Mouse (Mus musculus): ENCODE results near the gene Limch1.
A peak's percentile ranks its signal among the peaks of the same experiment; 100 is the strongest.

Limch1 gene

GRCm38 (mm10) chr5:66826844-66827243, 81.2 kb downstream of the Limch1 start:
- no peak for DNase-seq (ENCODE audit: low read depth, low spot score)

- no peak for DNase-seq (ENCODE audit: low read depth, low spot score)
Observed at GRCm38 (mm10) chr5:66829505-66829904, 83.9 kb downstream of the Limch1 start.

- DNase-seq (ENCODE audit: low read depth, low spot score), result no peak
Observed at GRCm38 (mm10) chr5:66830206-66830605, 84.6 kb downstream of the Limch1 start.

GRCm38 (mm10) chr5:66834756-66835155, 89.1 kb downstream of the Limch1 start:
- DNase-seq (ENCODE audit: low read depth, low spot score), result peak; percentile 64

- no peak for DNase-seq (ENCODE audit: low read depth, low spot score)
Observed at GRCm38 (mm10) chr5:66836892-66837291, 91.3 kb downstream of the Limch1 start.

- DNase-seq (ENCODE audit: low read depth, low spot score), result no peak
Observed at GRCm38 (mm10) chr5:66841971-66842370, 96.3 kb downstream of the Limch1 start.

- DNase-seq (ENCODE audit: low read depth, low spot score), result no peak
Observed at GRCm38 (mm10) chr5:66842776-66843175, 97.1 kb downstream of the Limch1 start.

GRCm38 (mm10) chr5:66848136-66848535, 102.5 kb downstream of the Limch1 start:
- DNase-seq (ENCODE audit: low read depth, low spot score), result no peak

- no peak for DNase-seq (ENCODE audit: low read depth, low spot score)
Observed at GRCm38 (mm10) chr5:66849148-66849547, 103.5 kb downstream of the Limch1 start.

- no peak for DNase-seq (ENCODE audit: low read depth, low spot score)
Observed at GRCm38 (mm10) chr5:66850721-66851251, 105.2 kb downstream of the Limch1 start.

- DNase-seq (ENCODE audit: low read depth, low spot score), result no peak
Observed at GRCm38 (mm10) chr5:66851708-66852107, 106.1 kb downstream of the Limch1 start.

- DNase-seq (ENCODE audit: low read depth, low spot score), result no peak
Observed at GRCm38 (mm10) chr5:66854263-66854662, 108.6 kb downstream of the Limch1 start.

GRCm38 (mm10) chr5:66855358-66856107, 109.9 kb downstream of the Limch1 start:
- peak; percentile 75 for DNase-seq (ENCODE audit: low read depth, low spot score)

GRCm38 (mm10) chr5:66859506-66859905, 113.9 kb downstream of the Limch1 start:
- no peak for DNase-seq (ENCODE audit: low read depth, low spot score)

GRCm38 (mm10) chr5:66861232-66862035, 115.8 kb downstream of the Limch1 start:
- DNase-seq (ENCODE audit: low read depth, low spot score), result no peak

- DNase-seq (ENCODE audit: low read depth, low spot score), result no peak
Observed at GRCm38 (mm10) chr5:66862151-66862550, 116.5 kb downstream of the Limch1 start.

- DNase-seq (ENCODE audit: low read depth, low spot score), result no peak
Observed at GRCm38 (mm10) chr5:66865229-66865628, 119.6 kb downstream of the Limch1 start.

- no peak for DNase-seq (ENCODE audit: low read depth, low spot score)
Observed at GRCm38 (mm10) chr5:66866019-66866418, 120.4 kb downstream of the Limch1 start.

GRCm38 (mm10) chr5:66869545-66869944, 123.9 kb downstream of the Limch1 start:
- DNase-seq (ENCODE audit: low read depth, low spot score), result no peak

GRCm38 (mm10) chr5:66871521-66872050, 126.0 kb downstream of the Limch1 start:
- no peak for DNase-seq (ENCODE audit: low read depth, low spot score)

GRCm38 (mm10) chr5:66872053-66872452, 126.4 kb downstream of the Limch1 start:
- no peak for DNase-seq (ENCODE audit: low read depth, low spot score)

GRCm38 (mm10) chr5:66872681-66873080, 127.1 kb downstream of the Limch1 start:
- DNase-seq (ENCODE audit: low read depth, low spot score), result no peak

Measured in mesoderm, embryonic 11.5 days (tissue).